Mouse (Mus musculus) gastrocnemius, postnatal 10 days (tissue): ENCODE data around the gene Ifit1. TPM values are rescaled to one million over a fixed set of nuclear protein-coding genes. Genes with fewer than 3 reads are reported as not detected.

ENCODE experiments used
- DNase-seq: peaks from one replicate; pipeline ENCODE4 v3.0.0; 2021; ENCODE audit warnings: mixed read lengths
- total RNA-seq, 2 experiments: library from RNA; stranded (reverse); gene quantifications; 2 replicates each; pipeline ENCODE4 v1.2.3; 2021

Gene Ifit1
- total RNA-seq, 2 experiments from 2014 or later, result 0.09 to 0.12 TPM

DNA sequence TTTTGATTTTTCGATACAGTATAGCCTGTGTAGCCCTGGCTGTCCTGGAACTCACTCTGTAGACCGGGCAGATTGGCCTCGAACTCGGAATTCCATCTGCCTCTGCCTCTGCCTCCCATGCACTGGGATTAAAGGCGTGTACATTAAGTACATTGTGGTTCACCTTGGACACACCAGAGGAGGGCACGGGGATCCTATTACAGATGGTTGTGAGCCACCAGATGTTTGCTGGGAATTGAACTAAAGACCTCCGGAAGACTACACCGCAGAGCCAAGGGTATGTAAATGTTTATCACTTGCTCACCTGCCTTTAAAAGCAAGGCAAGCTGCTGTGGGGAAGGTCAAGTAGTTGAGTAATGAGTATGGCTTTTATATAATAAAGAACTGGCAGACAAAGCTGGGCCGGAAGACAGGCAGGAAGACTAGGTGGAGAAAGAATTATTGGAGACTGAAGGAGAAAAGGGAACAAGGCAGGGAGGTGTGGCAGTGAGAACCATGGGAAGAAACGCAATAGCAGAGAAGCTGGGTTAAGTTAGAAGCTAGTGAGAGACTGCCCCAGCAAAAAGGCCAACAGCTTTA is 14.6 kb downstream of the Ifit1 start:
- DNase-seq, result no peak

DNA sequence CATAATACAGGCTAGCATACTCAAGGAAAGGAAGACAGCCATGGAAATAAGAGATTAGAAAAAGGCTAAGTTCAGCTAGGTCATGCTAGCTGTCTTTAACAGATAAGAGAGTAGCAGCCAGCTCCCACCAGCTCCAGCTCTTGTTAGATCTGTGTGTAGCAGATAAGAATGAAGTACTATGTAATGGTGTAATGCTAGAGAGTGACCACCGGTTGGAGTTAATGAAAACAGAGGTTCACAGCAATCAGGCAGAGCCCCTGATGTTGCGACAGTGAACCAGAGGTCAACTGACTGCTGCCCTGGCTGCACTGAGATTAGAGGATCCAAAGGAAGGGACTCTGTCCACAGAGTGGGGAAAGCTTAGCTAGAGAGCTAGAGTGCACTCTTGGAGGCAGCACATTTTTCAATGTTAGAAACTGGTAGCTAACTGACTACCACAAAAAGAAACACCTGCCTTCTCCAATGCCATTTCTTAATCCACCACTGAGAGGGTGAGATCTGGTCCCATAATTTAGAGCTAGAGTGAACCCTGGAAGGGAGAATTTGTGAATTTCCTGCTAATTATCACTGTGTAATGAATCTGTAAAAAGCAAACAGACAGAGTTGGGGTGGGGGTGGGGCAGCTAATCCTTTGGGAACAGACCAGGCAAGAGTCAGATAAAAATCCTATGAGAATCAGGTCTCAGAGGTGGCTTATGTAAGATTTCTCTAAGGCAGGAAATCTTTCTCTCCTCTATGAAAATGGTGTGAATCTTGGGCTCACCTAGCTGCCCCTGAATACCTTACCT is 16.0 kb downstream of the Ifit1 start:
- DNase-seq, result no peak

DNA sequence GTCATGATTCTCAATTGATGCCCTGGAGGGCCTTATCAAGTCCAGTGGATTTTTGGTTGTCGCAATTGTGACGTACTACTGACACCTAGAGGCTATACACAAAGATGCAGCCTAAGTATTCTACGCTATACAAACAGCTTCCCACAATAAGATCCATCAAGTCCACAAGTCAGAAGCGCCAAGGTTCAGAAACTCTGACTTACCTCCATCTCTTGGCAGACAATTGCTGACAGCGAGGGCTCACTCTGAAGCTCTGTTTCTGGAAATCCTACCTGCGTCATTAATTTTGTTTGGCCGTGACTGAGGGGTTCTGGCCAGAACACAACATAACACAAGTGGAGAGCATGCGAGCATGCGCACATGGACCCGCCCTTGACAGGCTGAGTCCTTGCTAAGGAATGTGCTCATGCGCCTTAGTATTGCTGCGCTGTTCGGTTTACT is 21.4 kb downstream of the Ifit1 start:
- peak; percentile 37 for DNase-seq

DNA sequence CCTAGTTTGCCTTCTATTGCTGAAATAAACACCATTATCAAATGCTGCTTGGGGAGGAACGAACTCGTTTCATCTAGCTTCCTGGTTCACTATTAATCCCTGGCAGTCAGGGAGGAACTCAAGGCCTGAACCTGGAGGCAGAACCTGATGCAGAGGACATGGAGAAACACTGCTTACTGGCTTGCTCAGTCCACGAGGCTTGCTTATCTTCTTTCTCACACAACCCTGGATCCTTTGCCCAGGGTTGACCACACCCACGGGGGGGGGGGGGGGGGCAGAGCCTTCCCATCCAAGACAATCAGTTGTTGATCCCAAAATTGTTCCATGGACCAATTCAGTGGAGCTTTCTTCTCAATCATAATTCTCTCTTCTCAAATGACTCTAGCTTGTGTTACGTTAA is 22.1 kb downstream of the Ifit1 start:
- DNase-seq, result no peak

- DNase-seq, result peak; percentile 78
Measured at GRCm38 (mm10) chr19:34666127-34666526, 25.5 kb downstream of the Ifit1 start.

DNA sequence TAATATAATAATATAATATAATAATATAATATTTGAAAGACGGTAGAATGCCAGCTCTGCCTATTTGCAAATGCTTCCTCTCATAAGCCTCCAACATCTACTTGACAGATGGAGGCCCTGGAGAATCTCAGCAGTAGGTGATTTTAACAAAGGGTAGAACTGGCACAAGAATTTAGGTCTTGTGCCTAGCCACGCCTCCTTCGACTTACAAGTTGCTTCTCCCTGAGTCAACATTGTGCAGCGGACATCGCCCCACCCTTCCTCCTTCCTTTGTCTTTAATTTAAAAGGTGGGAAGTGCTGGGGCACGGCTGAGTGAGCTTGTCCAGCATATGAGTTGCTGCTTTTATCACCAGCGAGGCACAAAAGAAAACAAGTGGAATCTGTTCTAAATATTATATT is 32.8 kb downstream of the Ifit1 start:
- no peak for DNase-seq

GRCm38 (mm10) chr19:34678428-34678827 is 37.8 kb downstream of the Ifit1 start:
- no peak for DNase-seq

GRCm38 (mm10) chr19:34684857-34685256 is 44.2 kb downstream of the Ifit1 start:
- DNase-seq, result peak; percentile 34

GRCm38 (mm10) chr19:34685530-34685929 is 44.9 kb downstream of the Ifit1 start:
- DNase-seq, result no peak

DNA sequence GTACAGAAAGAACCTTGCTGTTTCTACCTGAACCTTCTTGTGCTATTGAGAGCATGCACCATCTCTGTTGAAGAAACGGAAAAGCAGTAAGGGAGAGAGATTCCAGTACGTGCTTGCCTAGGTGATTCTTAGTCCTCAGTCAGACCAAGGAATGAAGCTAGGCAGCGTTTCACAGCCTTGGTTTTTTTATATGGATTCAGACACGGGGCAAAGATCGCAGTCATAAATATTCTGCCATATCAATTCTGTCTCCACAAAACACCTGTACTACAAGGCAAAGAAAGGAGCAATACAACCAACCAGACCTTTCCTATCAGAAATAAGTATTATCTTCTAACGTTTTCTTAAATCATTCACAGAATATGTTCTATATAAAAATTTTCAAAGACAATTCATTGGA is 50.7 kb downstream of the Ifit1 start:
- no peak for DNase-seq

GRCm38 (mm10) chr19:34696352-34696986 is 55.8 kb downstream of the Ifit1 start:
- no peak for DNase-seq

GRCm38 (mm10) chr19:34697461-34697860 is 56.8 kb downstream of the Ifit1 start:
- no peak for DNase-seq

DNA sequence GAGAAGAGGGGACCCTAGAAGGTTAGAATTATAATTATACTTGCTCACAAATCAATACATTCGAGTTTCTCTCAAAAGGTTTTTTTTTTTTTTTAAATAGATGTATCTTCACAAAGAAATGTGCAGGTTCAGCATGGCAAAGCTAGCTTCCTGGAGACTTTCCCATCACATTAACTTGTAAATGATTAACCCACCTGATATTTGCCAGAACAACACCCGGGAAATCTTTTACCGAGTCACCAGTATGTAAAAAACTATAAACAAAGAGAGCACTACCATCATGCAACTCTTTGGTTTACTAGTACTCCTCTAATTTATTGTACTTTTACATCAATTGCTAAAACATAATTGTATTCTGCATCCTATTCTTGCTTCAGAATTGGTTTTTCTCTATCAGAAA is 57.8 kb downstream of the Ifit1 start:
- DNase-seq, result no peak

DNA sequence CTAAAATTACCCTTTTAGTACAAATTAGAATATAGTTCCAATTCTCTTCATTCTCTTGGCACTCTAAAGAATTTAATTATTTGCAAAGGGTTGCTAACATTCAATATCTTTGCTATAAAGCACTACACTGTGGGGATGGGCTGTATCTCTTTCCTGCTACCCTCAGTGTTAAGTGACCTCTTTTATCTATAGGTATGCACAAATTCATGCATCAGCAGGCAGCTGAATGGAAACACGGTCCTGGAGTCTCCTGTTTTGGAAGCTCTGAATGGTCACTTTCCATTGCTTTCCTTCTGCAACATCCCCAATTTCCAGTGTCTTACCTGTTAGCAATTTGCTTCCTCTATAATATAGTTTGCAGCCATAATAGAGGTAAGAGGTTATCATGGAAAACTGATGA is 58.2 kb downstream of the Ifit1 start:
- DNase-seq, result no peak

DNA sequence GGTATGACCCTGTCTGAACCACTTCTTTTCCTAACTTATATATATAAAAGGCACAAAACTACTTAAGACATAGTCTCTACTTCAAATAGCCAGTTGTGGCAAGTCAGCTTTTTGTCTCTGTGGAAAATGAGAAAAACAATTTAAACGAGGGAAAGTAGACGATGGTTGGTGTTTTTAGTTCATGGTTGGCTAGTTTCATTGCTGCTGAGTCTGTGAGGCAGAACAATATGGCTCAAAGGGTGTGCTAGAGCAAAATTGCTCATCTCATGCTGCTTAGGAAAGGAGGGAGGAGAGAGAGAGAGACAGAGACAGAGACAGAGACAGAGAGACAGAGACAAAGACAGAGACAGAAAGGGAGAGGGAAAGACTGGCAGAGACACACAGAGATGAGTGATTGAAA is 58.6 kb downstream of the Ifit1 start:
- no peak for DNase-seq

Other genes with a start within 250 kb of the Ifit1 start
- under 1 TPM in 1 of 2 experiments, not detected in 1; 0.32 TPM for gene Ch25h, start 165.7 kb upstream of the Ifit1 start, total RNA-seq
- gene Lipa, start 113.4 kb upstream of the Ifit1 start, total RNA-seq, result 10 to 100 TPM; 12.5 to 17.1 TPM
- gene Ifit2, start 90.2 kb upstream of the Ifit1 start, total RNA-seq, result 1 to 10 TPM; 3.1 to 3.3 TPM
- 1 to 10 TPM in 1 of 2 experiments, under 1 TPM in 1; 0.87 to 1.6 TPM for gene Ifit3, start 57.3 kb upstream of the Ifit1 start, total RNA-seq
- gene Ifit1bl1, start 38.9 kb upstream of the Ifit1 start, total RNA-seq, result under 1 TPM; 0.11 to 0.16 TPM
- gene Ifit3b, start 32.9 kb upstream of the Ifit1 start, total RNA-seq, result under 1 TPM; 0.40 to 0.50 TPM
- gene Ifit1bl2, start 128 bp upstream of the Ifit1 start, total RNA-seq, result under 1 TPM in 1 of 2 experiments, not detected in 1; 0.12 TPM
- 1 to 10 TPM; 1.5 to 2.1 TPM for gene Slc16a12, start 106.4 kb downstream of the Ifit1 start, total RNA-seq
- gene Pank1, start 238.6 kb downstream of the Ifit1 start, total RNA-seq, result 1 to 10 TPM; 8.8 to 9.3 TPM